Mouse (Mus musculus): ENCODE measurements around the gene Vmn1r4. TPM values are rescaled to one million over a fixed set of nuclear protein-coding genes. Genes with fewer than 3 reads are reported as not detected.
A peak's percentile ranks its signal among the peaks of the same experiment; 100 is the strongest.

Vmn1r4 gene
- total RNA-seq, 1 experiment from 2014 or later: 2.9 TPM

GRCm38 (mm10) chr6:56910910-56911309, 12.9 kb upstream of the Vmn1r4 start:
- ATAC-seq (ENCODE audit: extremely low read depth, insufficient number of reproducible peaks, low FRiP score, poor library complexity, severe bottlenecking): no peak

GRCm38 (mm10) chr6:56913092-56913858, 10.5 kb upstream of the Vmn1r4 start:
- no peak for ATAC-seq (ENCODE audit: extremely low read depth, insufficient number of reproducible peaks, low FRiP score, poor library complexity, severe bottlenecking)

GRCm38 (mm10) chr6:56916279-56916678, 7.5 kb upstream of the Vmn1r4 start:
- peak; percentile 40; the same call in 1 of the 2 replicates for ATAC-seq (ENCODE audit: extremely low read depth, insufficient number of reproducible peaks, low FRiP score, poor library complexity, severe bottlenecking)

GRCm38 (mm10) chr6:56917578-56918368, 6.0 kb upstream of the Vmn1r4 start:
- no peak for ATAC-seq (ENCODE audit: extremely low read depth, insufficient number of reproducible peaks, low FRiP score, poor library complexity, severe bottlenecking)

- no peak for ATAC-seq (ENCODE audit: extremely low read depth, insufficient number of reproducible peaks, low FRiP score, poor library complexity, severe bottlenecking)
These were observed 4.3 kb upstream of the Vmn1r4 start for GRCm38 (mm10) chr6:56919330-56920044.

- ATAC-seq (ENCODE audit: extremely low read depth, insufficient number of reproducible peaks, low FRiP score, poor library complexity, severe bottlenecking): no peak
These were observed 3.4 kb upstream of the Vmn1r4 start for GRCm38 (mm10) chr6:56920222-56921092.

- no peak for ATAC-seq (ENCODE audit: extremely low read depth, insufficient number of reproducible peaks, low FRiP score, poor library complexity, severe bottlenecking)
These were observed 487 bp upstream of the Vmn1r4 start for GRCm38 (mm10) chr6:56923331-56923725.

GRCm38 (mm10) chr6:56931648-56932415, 8.0 kb downstream of the Vmn1r4 start:
- ATAC-seq (ENCODE audit: extremely low read depth, insufficient number of reproducible peaks, low FRiP score, poor library complexity, severe bottlenecking): no peak

- ATAC-seq (ENCODE audit: extremely low read depth, insufficient number of reproducible peaks, low FRiP score, poor library complexity, severe bottlenecking): no peak
These were observed 8.6 kb downstream of the Vmn1r4 start for GRCm38 (mm10) chr6:56932464-56932863.

- no peak for ATAC-seq (ENCODE audit: extremely low read depth, insufficient number of reproducible peaks, low FRiP score, poor library complexity, severe bottlenecking)
These were observed 10.6 kb downstream of the Vmn1r4 start for GRCm38 (mm10) chr6:56934366-56934765.

GRCm38 (mm10) chr6:56956436-56956835, 32.6 kb downstream of the Vmn1r4 start:
- no peak for ATAC-seq (ENCODE audit: extremely low read depth, insufficient number of reproducible peaks, low FRiP score, poor library complexity, severe bottlenecking)

- no peak for ATAC-seq (ENCODE audit: extremely low read depth, insufficient number of reproducible peaks, low FRiP score, poor library complexity, severe bottlenecking)
These were observed 46.2 kb downstream of the Vmn1r4 start, which contains the start of gene Vmn1r5 for GRCm38 (mm10) chr6:56969973-56970372. Vmn1r5 (plus strand) TSS chr6:56970273.

- ATAC-seq (ENCODE audit: extremely low read depth, insufficient number of reproducible peaks, low FRiP score, poor library complexity, severe bottlenecking): no peak
These were observed 73.1 kb downstream of the Vmn1r4 start, which contains the start of gene Vmn1r6 for GRCm38 (mm10) chr6:56996943-56997342. Vmn1r6 (plus strand) TSS chr6:56997243.

Other genes starting within 250 kb of the Vmn1r4 start
- 30.9 and 37.6 TPM in 2 replicates for gene Lsm5, start 219.3 kb upstream of the Vmn1r4 start, total RNA-seq (2017)
- 80.5 and 105 TPM in 2 replicates for gene Avl9, start 209.1 kb upstream of the Vmn1r4 start, total RNA-seq (2017)
- gene Kbtbd2, start 126.2 kb upstream of the Vmn1r4 start, total RNA-seq (2017): 50.0 and 60.5 TPM in 2 replicates
- 0.47 TPM in 1 of 2 replicates, not detected in the other for gene Fkbp9, start 92.0 kb upstream of the Vmn1r4 start, total RNA-seq (2017)
- 42.7 and 45.7 TPM in 2 replicates for gene Nt5c3, start 83 bp upstream of the Vmn1r4 start, total RNA-seq (2017)
- not detected in 2 replicates for gene Vmn1r5, start 46.3 kb downstream of the Vmn1r4 start, total RNA-seq (2017)
- gene Vmn1r6, start 73.2 kb downstream of the Vmn1r4 start, total RNA-seq (2017): not detected in 2 replicates
- not detected in 2 replicates for gene Vmn1r7, start 101.3 kb downstream of the Vmn1r4 start, total RNA-seq (2017)
- gene Vmn1r8, start 108.3 kb downstream of the Vmn1r4 start, total RNA-seq (2017): not detected in 2 replicates
- gene Vmn1r9, start 142.8 kb downstream of the Vmn1r4 start, total RNA-seq (2017): 0.58 TPM in 1 of 2 replicates, not detected in the other
- gene Vmn1r10, start 185.4 kb downstream of the Vmn1r4 start, total RNA-seq (2017): not detected in 2 replicates
- not detected in 2 replicates for gene Vmn1r11, start 209.4 kb downstream of the Vmn1r4 start, total RNA-seq (2017)
- not detected in 2 replicates for gene Vmn1r12, start 232.9 kb downstream of the Vmn1r4 start, total RNA-seq (2017)

All from neutrophil, adult 5-6 weeks (primary cell).